Mouse (Mus musculus): ENCODE data around the gene Orm3.

The Orm3 gene

DNA sequence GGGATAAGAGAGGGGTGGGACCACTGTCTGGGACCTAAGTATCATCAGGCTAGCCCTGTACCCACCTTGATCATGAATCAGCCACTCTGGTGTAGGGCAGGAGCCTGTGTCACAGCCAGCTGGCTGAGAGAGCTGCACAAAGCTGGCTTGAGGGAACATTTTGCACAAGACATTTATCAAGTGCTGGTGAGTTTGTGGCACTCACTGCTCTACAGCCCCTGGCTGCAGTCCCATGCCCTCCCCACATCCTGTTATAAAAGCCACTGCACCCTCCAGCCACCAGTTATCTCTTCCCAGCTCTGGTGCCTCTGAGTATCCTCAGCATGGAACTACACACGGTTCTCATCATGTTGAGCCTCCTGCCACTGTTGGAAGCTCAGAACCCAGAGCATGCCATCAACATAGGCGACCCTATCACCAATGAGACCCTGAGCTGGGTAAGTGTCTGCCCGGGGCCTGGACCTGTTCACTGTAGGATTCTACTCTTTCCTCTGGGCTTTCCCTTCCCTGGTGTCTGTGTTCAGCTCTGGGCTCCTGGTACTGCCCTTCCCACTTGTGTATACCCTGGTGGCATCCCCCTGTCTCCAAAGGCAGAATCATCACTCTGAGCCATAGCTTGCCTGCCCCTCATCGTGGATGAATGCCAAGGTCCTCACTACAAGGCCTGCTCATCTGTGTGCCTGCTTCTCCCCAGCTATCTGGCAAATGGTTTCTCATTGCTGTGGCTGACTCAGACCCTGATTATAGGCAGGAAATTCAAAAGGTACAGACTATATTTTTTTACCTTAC, at the start of gene Orm3:
Orm3 (plus strand) TSS at position 286 of the 789 bp plus-strand sequence.
- no peak for DNase-seq (ENCODE audit: low spot score in 2 of 2)

GRCm38 (mm10) chr4:63307175-63308062, 48.5 kb upstream of the Orm3 start:
- peak; percentile 74 to 75 for DNase-seq (ENCODE audit: low spot score in 2 of 2)

- no peak for DNase-seq (ENCODE audit: low spot score in 2 of 2)
Measured at GRCm38 (mm10) chr4:63308316-63308715, 47.6 kb upstream of the Orm3 start.

DNA sequence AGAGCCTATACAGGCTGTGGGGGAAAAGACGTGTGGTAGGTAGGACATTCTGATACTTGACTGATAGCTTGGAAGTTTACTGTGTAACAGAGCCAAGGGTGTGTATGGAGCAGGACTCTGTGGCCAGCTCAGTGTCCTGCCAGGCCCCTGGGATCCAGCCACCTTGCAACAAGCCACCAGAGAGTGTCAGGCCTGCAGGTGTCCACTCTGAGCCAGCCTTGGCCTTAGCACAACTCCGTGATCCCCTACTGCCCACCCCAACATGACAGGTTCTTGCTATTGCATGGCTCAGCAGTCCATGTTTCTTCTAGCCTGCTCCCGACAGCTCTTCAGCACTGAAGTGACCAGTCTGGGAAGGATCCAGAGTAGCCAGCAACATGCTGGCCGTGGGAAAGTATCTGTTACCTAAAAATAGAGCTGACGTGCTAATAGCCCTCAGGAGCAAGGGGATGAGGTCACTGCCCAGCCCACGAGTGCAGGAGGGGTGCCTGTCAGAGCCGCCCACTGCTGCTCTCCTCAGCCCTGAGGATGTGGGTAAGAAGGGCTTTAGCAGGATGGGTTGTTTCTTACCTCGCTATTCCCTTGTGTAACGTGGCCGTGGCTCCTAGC, 45.6 kb upstream of the Orm3 start:
- no peak for DNase-seq (ENCODE audit: low spot score in 2 of 2)

- DNase-seq (ENCODE audit: low spot score in 2 of 2) = no peak
Measured at GRCm38 (mm10) chr4:63311426-63311825, 44.5 kb upstream of the Orm3 start.

DNA sequence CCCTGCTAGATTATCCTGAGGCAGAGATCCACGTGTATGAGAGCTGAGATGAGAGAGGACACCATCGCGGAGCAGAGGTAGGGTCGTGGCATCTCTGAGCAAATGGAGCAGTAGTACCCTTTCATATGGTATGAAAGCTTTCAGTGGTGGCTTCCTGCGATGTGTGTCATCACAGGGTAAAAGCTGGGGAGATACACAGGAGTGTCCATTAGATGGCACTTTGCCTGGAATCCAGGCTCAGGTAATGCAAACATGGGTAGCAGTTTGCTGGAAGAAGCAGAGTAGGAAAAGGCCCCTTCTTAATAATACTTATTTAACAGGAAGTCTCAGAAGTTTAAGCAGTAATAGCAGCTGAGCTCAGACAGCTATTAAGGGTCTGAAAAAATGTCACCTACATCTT, 41.9 kb upstream of the Orm3 start:
- no peak for DNase-seq (ENCODE audit: low spot score in 2 of 2)

GRCm38 (mm10) chr4:63316076-63316746, 39.8 kb upstream of the Orm3 start:
- DNase-seq (ENCODE audit: low spot score in 2 of 2) = peak; percentile 34 to 50

GRCm38 (mm10) chr4:63319566-63319965, 36.4 kb upstream of the Orm3 start:
- peak in 1 of 2 experiments; percentile 65 for DNase-seq (ENCODE audit: low spot score in 2 of 2)

DNA sequence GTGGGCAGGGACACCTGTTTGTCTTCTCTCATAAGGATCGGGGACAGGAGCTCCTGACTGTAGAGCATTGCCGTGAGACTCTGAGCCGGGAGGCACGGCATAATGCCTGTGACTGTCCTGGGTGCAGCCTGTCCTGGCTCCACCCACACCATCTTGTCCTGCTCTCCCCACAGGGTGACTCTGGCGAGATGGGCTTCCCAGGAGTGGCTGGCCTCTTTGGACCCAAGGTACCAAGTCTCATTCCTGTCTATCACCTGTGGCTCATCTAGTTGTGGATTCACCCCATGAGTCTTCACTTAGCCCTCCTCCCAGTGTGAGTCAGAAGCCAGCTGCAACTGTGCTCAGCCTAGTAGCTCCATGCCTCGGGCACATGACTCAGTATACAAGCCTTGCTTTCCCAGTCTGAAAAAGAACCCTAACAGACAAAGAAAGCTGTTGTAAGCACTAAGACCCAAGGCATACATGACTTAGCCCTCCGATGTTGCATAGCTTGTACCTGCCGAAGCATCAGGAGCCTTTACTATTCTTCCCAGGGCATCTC, 32.6 kb upstream of the Orm3 start:
- DNase-seq (ENCODE audit: low spot score in 2 of 2) = no peak

DNA sequence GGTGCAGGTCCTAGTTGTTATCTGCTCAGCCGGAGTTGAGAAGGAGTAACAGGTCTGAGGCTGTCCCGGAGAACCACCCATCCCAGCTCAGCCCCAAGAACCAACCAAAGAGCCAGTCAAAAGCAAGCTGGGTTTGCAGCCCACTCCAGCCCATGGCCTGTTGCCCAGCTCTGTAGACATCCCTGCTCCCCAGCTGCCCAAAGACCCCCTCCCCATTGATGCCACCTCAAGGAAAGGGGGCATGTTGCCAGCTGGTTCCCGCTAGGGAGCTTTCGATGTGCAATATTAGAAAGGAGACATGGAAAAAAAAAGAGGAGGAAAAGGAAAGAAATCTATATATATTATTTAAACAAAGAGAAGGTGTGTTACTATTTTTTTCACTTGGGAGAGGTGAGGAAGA, 22.6 kb upstream of the Orm3 start:
- DNase-seq (ENCODE audit: low spot score in 2 of 2) = no peak

DNA sequence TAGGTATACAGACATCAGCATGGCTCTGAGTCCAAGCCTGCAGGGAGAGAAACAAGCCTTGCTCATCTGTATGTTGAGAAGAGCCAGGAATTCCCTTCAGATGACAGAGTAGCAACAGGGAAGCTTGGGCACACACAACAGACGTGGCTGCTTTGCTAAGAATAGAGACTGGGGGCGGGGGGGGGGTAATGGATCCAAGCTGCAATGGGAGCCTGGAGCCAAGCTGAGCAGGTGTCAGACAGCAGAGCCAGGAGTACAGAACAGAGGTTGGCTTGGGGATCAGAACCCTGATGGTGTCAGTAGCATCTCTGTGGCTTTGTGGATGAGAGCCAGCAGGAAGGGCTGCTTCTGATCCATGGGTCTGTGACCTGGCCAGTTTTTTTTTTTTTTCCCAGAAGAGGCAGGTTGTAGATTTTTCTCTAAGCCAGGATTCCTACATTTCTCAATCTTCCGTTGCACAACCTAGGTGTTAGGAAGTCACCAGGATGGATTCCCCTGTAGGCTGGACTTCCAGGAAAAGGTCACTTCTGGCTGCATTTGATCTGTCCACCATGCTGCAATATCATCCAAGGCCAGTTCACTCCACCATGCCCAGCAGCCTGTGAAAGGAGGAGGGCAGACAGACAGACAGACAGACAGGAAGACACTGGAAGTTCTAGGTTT, 17.4 kb upstream of the Orm3 start:
- DNase-seq (ENCODE audit: low spot score in 2 of 2) = no peak

DNA sequence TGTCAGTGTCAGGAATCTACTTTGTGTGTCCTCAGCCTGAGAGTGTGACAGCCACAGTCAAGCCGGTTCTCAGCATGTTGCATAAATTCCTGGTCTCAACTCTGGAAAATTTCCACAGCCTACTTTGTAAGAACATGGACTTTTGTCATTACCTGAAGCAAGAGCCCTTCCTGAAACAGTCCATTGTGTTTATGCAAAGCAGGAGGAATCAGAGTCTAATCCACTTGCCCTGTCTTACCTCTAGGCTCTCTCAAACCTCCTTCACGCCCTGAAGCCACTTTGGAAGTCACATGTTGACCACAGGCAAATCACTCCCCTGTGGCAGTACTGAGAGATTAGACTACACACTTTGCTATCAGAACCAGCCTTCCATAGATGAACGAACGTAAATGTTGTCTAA, 13.5 kb upstream of the Orm3 start:
- DNase-seq (ENCODE audit: low spot score in 2 of 2) = no peak

GRCm38 (mm10) chr4:63343608-63344007, 12.4 kb upstream of the Orm3 start:
- DNase-seq (ENCODE audit: low spot score in 2 of 2) = no peak

DNA sequence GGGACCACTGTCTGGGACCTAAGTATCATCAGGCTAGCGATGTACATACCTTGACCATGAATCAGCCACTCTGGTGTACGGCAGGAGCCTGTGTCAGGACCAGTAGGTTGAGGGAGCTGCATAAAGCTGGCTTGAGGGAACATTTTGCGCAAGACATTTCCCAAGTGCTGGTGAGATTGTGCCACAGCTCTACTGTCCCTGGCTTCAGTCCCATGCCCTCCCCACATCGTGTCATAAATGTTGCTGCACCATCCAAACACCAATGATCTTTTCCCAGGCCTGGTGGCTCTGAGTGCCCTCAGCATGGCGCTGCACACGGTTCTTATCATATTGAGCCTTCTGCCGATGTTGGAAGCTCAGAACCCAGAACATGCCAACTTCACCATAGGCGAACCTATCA, 11.7 kb upstream of the Orm3 start, which contains the start of gene Orm1:
Orm1 (plus strand) TSS at position 266 of the 400 bp plus-strand sequence.
- no peak for DNase-seq (ENCODE audit: low spot score in 2 of 2)

DNA sequence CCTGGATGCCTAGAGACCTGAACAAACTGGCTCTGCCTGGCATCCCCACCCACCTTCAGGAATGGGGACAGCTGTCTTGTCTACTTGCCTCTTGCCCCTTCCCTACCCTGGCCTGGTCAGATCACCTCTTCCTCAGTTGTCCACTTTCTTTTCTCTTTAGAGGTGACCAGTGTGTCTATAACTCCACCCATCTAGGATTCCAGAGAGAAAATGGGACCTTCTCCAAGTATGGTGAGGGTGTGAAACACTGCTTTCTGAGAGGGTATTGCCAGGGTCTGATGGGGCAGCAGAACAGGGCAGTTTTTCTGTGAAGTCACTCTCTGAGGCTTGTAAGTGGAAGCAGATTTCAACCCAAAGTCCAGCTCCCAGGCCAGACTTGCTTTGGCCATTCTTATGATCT, 10.7 kb upstream of the Orm3 start:
- no peak for DNase-seq (ENCODE audit: low spot score in 2 of 2)

GRCm38 (mm10) chr4:63346659-63347058, 9.3 kb upstream of the Orm3 start:
- no peak for DNase-seq (ENCODE audit: low spot score in 2 of 2)

- DNase-seq (ENCODE audit: low spot score in 2 of 2) = no peak
Measured at GRCm38 (mm10) chr4:63348524-63348923, 7.4 kb upstream of the Orm3 start.

GRCm38 (mm10) chr4:63356981-63357570, 1.1 kb downstream of the Orm3 start:
- DNase-seq (ENCODE audit: low spot score in 2 of 2) = no peak

GRCm38 (mm10) chr4:63359861-63360260, 3.9 kb downstream of the Orm3 start:
- no peak for DNase-seq (ENCODE audit: low spot score in 2 of 2)

- no peak for DNase-seq (ENCODE audit: low spot score in 2 of 2)
Measured at GRCm38 (mm10) chr4:63362150-63362549, 6.2 kb downstream of the Orm3 start, which contains the start of gene Orm2. Gene Orm2, plus strand, starts transcription at chr4:63362449.
